Mouse (Mus musculus) neural tube, embryonic 15.5 days (tissue): ENCODE results near the gene Pabpn1l. TPM values are rescaled to one million over a fixed set of nuclear protein-coding genes. Genes with fewer than 3 reads are reported as not detected.
A peak's percentile ranks its signal among the peaks of the same experiment; 100 is the strongest.
"Not testable (repeated sequence)": the region's sequence is repeated elsewhere in the genome, so short reads cannot be mapped to it uniquely, and the experiment has no call there.

Experiments
- ATAC-seq: fragments of 200-750 bp; cut with Nextera tagmentation; 2 replicates; pipeline ENCODE4 v1.8.0; 2017; ENCODE audit warnings: mild to moderate bottlenecking, moderate TSS enrichment, moderate library complexity; ENCODE audit not compliant: low FRiP score
- H3K27ac ChIP-seq: fragments of 300-500 bp; sonication (generic); replicated peaks from 2 replicates; pipeline ENCODE4 v1.5.1; 2015; ENCODE audit warnings: mild to moderate bottlenecking, inconsistent platforms
- H3K27me3 ChIP-seq: fragments of 300-500 bp; sonication (generic); replicated peaks from 2 replicates; pipeline ENCODE4 v1.6.1; 2015; ENCODE audit warnings: inconsistent platforms
- H3K36me3 ChIP-seq: fragments of 300-500 bp; sonication (generic); 2 replicates; pipeline ENCODE4 v1.6.1; 2015; ENCODE audit warnings: inconsistent platforms
- H3K4me1 ChIP-seq: fragments of 300-500 bp; sonication (generic); 2 replicates; pipeline ENCODE4 v1.6.1; 2015; ENCODE audit warnings: inconsistent platforms
- H3K4me2 ChIP-seq: fragments of 300-500 bp; sonication (generic); 2 replicates; pipeline ENCODE4 v1.6.1; 2015; ENCODE audit warnings: inconsistent platforms, mild to moderate bottlenecking, moderate library complexity
- H3K4me3 ChIP-seq: fragments of 300-500 bp; sonication (generic); replicated peaks from 2 replicates; pipeline ENCODE4 v1.5.1; 2015; ENCODE audit warnings: mild to moderate bottlenecking, inconsistent platforms
- H3K9ac ChIP-seq: fragments of 300-500 bp; sonication (generic); replicated peaks from 2 replicates; pipeline ENCODE4 v1.6.1; 2015; ENCODE audit warnings: mild to moderate bottlenecking, inconsistent platforms
- H3K9me3 ChIP-seq: fragments of 300-500 bp; sonication (generic); replicated peaks from 2 replicates; pipeline ENCODE4 v1.6.1; 2016; ENCODE audit warnings: inconsistent platforms
- WGBS: fragments of 180-500 bp; shearing (Covaris S2); methylation state at CpG from one replicate; pipeline ENCODE4 v1.1.7; 2015; ENCODE audit warnings: mixed read lengths; 5-methylcytosine and 5-hydroxymethylcytosine counted together
- polyA plus RNA-seq: library from polyadenylated mRNA; unstranded; fragments of >200 nt; fragmentation: Nextera tagmentation; extraction: Ambion mirVana; gene quantifications from 2 replicates; pipeline ENCODE4 v1.2.1, GENCODE M21; 2015

Gene Pabpn1l
- polyA plus RNA-seq, 1 experiment from 2014 or later = 0.14 TPM

GRCm38 (mm10) chr8:122644175-122644954, 21.8 kb upstream of the Pabpn1l start:
- no peaks in the 10 kb centered on the region for H3K9me3 ChIP-seq
- no peak for ATAC-seq
- no peak overlapping the region for H3K27ac ChIP-seq
- 83% methylated on average over 6 of the region's 6 CpGs for whole genome bisulfite sequencing
- no peaks in the 10 kb centered on the region for H3K27me3 ChIP-seq
- H3K36me3 ChIP-seq = peaks cover 58% of the 10 kb centered on the region
- no peak overlapping the region for H3K4me3 ChIP-seq
- H3K4me1 ChIP-seq = peaks cover 12% of the 10 kb centered on the region
- no peak overlapping the region for H3K4me2 ChIP-seq
- no peak overlapping the region for H3K9ac ChIP-seq

- peaks cover 50% of the 10 kb centered on the region for H3K36me3 ChIP-seq
- ATAC-seq = no peak
- H3K4me1 ChIP-seq = peaks cover 22% of the 10 kb centered on the region
- H3K4me3 ChIP-seq = no peak overlapping the region
- H3K9ac ChIP-seq = no peak overlapping the region
- H3K9me3 ChIP-seq = no peaks in the 10 kb centered on the region
- no peak overlapping the region; the same call in 1 of the 2 replicates for H3K27ac ChIP-seq
- 64% methylated on average over 9 of the region's 9 CpGs for WGBS
- H3K27me3 ChIP-seq = no peaks in the 10 kb centered on the region
- H3K4me2 ChIP-seq = no peak overlapping the region
Measured at GRCm38 (mm10) chr8:122642071-122642470, 19.5 kb upstream of the Pabpn1l start.

DNA sequence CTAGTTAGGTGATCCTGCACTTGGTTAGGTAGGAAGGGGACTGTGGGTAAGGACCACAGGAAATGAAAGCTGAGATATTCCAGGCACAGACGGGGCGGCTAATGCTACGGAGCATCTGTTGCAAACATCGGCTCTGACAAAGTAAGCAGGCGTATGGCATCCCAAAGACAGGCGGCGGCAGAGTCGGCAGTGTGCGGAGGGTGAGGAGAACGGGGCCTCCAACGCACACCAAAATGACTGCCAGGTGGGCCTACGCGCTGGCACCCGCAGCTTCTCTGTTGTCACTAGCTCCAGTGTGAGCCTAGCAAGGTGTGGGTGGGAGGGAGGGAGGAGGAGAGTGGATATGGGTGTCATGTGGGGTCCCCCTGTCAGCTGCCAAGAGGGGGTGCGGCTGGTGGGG, 18.9 kb upstream of the Pabpn1l start:
- Histone ChIP-seq H3K9me3 (no peaks in the 10 kb centered on the region), H3K36me3 (peaks cover 51% of the 10 kb centered on the region), H3K4me1 (peaks cover 22% of the 10 kb centered on the region), H3K27ac (no peak overlapping the region), H3K9ac (no peak overlapping the region), H3K4me2 (no peak overlapping the region), H3K4me3 (no peak overlapping the region), H3K27me3 (no peaks in the 10 kb centered on the region)
- 88% methylated on average over 15 of the region's 15 CpGs for WGBS
- ATAC-seq = no peak

GRCm38 (mm10) chr8:122640825-122641224, 18.3 kb upstream of the Pabpn1l start:
- Histone ChIP-seq H3K9ac (no peak overlapping the region), H3K27ac (no peak overlapping the region), H3K4me2 (no peak overlapping the region), H3K36me3 (peaks cover 53% of the 10 kb centered on the region), H3K9me3 (no peaks in the 10 kb centered on the region), H3K4me1 (peaks cover 22% of the 10 kb centered on the region), H3K4me3 (no peak overlapping the region), H3K27me3 (no peaks in the 10 kb centered on the region)
- 91% methylated on average over 4 of the region's 4 CpGs for WGBS
- ATAC-seq = no peak

GRCm38 (mm10) chr8:122639521-122640248, 17.1 kb upstream of the Pabpn1l start:
- peaks cover 22% of the 10 kb centered on the region for H3K4me1 ChIP-seq
- H3K4me2 ChIP-seq = no peak overlapping the region
- peak overlapping the region; percentile 24; the same call in 1 of the 2 replicates for H3K27ac ChIP-seq
- WGBS = 39% methylated on average over 16 of the region's 16 CpGs
- H3K36me3 ChIP-seq = peaks cover 56% of the 10 kb centered on the region
- H3K9me3 ChIP-seq = no peaks in the 10 kb centered on the region
- ATAC-seq = no peak; the same call in 1 of the 2 replicates
- H3K4me3 ChIP-seq = no peak overlapping the region
- H3K9ac ChIP-seq = no peak overlapping the region
- H3K27me3 ChIP-seq = no peaks in the 10 kb centered on the region

DNA sequence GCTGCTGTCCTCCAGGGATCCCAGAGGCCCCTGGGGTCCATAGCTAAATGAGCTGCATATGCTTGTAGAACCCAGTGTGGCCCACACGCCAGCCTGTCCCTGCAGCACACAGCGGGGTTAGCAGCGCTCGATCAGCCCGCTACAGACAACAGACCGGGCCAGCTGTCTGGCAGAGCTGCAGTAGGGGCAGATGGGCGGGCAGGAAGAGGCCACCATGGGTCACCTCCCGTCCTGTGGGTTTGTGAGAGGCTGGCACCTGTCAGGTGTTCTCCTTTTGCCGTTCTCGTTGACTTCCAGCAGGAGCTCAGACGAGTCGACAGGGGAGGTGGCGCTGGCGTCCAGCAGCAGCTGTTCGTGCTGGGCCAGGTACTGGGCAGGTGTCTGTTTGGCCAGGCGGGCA, 16.1 kb upstream of the Pabpn1l start:
- Histone ChIP-seq H3K27me3 (no peaks in the 10 kb centered on the region), H3K36me3 (peaks cover 64% of the 10 kb centered on the region), H3K9me3 (no peaks in the 10 kb centered on the region), H3K27ac (no peak overlapping the region), H3K4me3 (no peak overlapping the region), H3K4me2 (no peak overlapping the region), H3K4me1 (peaks cover 22% of the 10 kb centered on the region), H3K9ac (no peak overlapping the region)
- no peak for ATAC-seq
- WGBS = 66% methylated on average over 16 of the region's 16 CpGs

- Histone ChIP-seq H3K4me2 (no peak overlapping the region), H3K36me3 (peaks cover 71% of the 10 kb centered on the region), H3K27me3 (no peaks in the 10 kb centered on the region), H3K27ac (no peak overlapping the region), H3K4me3 (no peak overlapping the region), H3K4me1 (peaks cover 22% of the 10 kb centered on the region), H3K9ac (no peak overlapping the region), H3K9me3 (no peaks in the 10 kb centered on the region)
- 94% methylated on average over 9 of the region's 9 CpGs for WGBS
- no peak for ATAC-seq
Measured at GRCm38 (mm10) chr8:122637230-122637629, 14.7 kb upstream of the Pabpn1l start.

DNA sequence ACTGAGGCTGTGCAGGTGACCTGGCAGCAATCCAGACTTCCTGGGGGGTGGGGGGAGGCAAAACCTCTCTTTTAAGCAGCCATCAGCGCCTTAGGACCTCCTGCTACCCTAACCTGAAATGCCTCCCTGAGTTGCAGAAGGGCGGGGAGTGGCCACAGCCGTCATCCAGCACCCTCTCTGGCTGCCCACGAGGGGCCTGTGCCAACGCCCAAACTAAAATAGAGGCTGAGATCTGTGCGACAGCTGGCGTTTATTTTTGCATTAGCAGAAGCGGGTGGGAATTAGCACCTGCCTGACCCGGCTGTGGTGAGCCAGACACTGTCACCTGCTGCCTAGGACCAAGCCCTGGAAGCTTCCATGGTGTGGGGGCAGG, 14.2 kb upstream of the Pabpn1l start:
- 68% methylated on average over 9 of the region's 9 CpGs for WGBS
- H3K4me2 ChIP-seq = no peak overlapping the region
- H3K4me1 ChIP-seq = peaks cover 22% of the 10 kb centered on the region
- ATAC-seq = no peak
- no peak overlapping the region for H3K27ac ChIP-seq
- no peaks in the 10 kb centered on the region for H3K9me3 ChIP-seq
- no peak overlapping the region for H3K4me3 ChIP-seq
- no peaks in the 10 kb centered on the region for H3K27me3 ChIP-seq
- peaks cover 67% of the 10 kb centered on the region for H3K36me3 ChIP-seq
- no peak overlapping the region for H3K9ac ChIP-seq

DNA sequence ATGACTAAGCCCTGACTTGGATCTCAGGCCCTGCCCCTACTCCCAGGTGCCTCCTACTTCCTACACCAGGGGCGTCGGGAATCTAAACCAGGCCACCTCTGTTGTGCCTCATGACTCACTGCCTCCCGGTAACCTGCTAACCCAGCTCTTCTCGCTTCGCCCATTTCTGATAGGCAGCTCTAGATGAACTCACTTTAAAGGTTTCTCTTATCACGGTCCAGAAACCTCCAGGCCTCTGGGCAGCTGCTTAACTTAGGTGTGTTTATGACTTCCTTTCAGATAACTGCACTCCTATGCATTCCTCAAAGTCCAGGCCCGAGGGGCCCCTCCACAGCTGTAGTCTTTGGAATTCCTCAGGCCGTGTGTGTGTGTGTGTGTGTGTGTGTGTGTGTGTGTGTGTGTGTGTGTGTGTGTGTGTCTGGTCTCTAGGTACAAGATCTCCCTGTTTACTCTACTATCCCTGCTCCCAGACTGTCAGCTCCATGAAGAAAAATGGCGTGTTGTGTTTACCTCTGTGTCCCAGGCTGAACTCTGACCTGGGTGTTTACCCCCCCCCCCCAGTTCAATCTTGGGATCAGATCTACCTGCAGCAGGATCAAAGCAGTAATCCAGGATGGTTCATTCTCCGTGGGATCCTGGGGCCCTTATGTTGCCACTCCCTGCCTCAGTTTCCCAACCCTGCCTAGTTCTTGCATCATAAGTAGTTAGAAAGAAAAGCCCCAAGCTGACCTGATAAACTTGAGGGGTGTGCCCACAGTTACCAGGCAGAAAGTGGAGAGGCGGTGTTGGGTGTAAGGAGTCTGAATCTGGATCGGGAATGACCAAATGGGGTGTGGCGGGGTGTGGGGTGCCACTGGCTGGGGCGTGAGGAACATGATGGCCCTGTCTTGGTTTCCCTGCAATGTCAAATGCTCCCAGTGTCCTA, 13.6 kb upstream of the Pabpn1l start:
- Histone ChIP-seq H3K4me2 (no peak overlapping the region), H3K36me3 (peaks cover 61% of the 10 kb centered on the region), H3K4me1 (peaks cover 22% of the 10 kb centered on the region), H3K27ac (no peak overlapping the region), H3K9ac (no peak overlapping the region), H3K27me3 (no peaks in the 10 kb centered on the region), H3K9me3 (no peaks in the 10 kb centered on the region), H3K4me3 (no peak overlapping the region)
- no peak for ATAC-seq
- 78% methylated on average over 14 of the region's 14 CpGs for WGBS

GRCm38 (mm10) chr8:122633205-122633604, 10.7 kb upstream of the Pabpn1l start:
- peaks cover 69% of the 10 kb centered on the region for H3K36me3 ChIP-seq

DNA sequence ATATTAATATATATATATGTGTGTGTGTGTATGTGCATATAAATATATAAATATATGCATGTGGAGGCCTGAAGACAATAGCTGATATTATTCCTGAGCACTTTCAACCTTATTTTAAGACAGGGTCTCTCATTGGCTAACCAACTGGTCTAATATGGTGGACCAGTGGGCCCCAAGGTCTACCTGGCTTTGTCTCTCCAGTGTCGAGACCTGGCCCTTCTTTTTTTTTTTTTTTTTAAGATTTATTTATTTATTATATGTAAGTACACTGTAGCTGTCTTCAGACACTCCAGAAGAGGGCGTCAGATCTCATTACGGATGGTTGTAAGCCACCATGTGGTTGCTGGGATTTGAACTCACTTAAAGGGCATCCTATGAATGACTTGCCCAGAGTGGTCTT, 9.6 kb upstream of the Pabpn1l start:
- peaks cover 59% of the 10 kb centered on the region for H3K36me3 ChIP-seq
- WGBS = 82% methylated on average over 3 of the region's 3 CpGs
- H3K4me3 ChIP-seq, H3K4me2 ChIP-seq, H3K27ac ChIP-seq, H3K9ac ChIP-seq, H3K4me1 ChIP-seq, H3K9me3 ChIP-seq, ATAC-seq, H3K27me3 ChIP-seq: not testable (repeated sequence)

More at GRCm38 (mm10) chr8:122633205-122633604, 10.7 kb upstream of the Pabpn1l start:
- ATAC-seq = no peak
- Histone ChIP-seq H3K9ac (no peak overlapping the region), H3K4me1 (no peaks in the 10 kb centered on the region), H3K9me3 (no peaks in the 10 kb centered on the region), H3K4me3 (no peak overlapping the region), H3K27ac (no peak overlapping the region), H3K27me3 (no peaks in the 10 kb centered on the region), H3K4me2 (no peak overlapping the region)
- 92% methylated on average over 14 of the region's 14 CpGs for WGBS
